ENCODE assay signal across 19 mouse cellular contexts in the genomic region with DNA sequence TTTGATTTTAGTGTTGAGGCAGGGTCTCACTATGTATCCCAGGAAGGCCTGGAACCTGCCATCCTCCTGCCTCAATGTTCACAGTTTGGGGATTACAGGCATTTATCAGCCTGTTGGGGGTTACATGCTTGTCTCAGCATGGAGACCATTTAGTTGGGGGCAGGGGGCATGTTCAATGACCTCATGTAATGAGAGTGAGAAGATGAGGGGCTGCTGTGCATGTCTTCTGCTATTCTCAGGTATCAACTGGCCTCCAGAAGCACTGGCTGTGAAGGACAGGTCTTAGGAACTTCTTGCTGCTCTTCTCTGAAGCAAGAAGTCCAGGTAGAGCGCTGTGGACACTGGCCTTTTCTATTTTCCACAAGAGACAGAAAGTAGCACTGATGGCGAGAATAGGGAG.
"Had no signal": no experiment of that assay in that cellular context is flagged by ENCODE, and none has a peak within 500 bp of the region (broad histone marks: within the 10 kb centered on the region; RNA-seq: fewer than 3 reads in every experiment).

No protein-coding gene starts in this region.

- H3K27ac ChIP-seq: limb, embryonic 10.5 days; limb, embryonic 13.5 days; liver, embryonic 12.5 days; liver, embryonic 15.5 days; lung, embryonic 15.5 days; midbrain, embryonic 10.5 days; midbrain, embryonic 13.5 days had no signal

- H3K4me3 ChIP-seq: limb, embryonic 10.5 days; limb, embryonic 13.5 days; liver, embryonic 12.5 days; liver, embryonic 15.5 days; lung, embryonic 15.5 days; megakaryocyte, embryonic 14.5 days; midbrain, embryonic 10.5 days; midbrain, embryonic 13.5 days; myocyte had no signal

- H3K4me2 ChIP-seq: limb, embryonic 13.5 days; liver, embryonic 12.5 days; liver, embryonic 15.5 days; lung, embryonic 15.5 days; midbrain, embryonic 13.5 days had no signal

- H3K36me3 ChIP-seq: limb, embryonic 10.5 days; limb, embryonic 13.5 days; liver, embryonic 12.5 days; liver, embryonic 15.5 days; lung, embryonic 15.5 days; midbrain, embryonic 10.5 days; midbrain, embryonic 13.5 days had no signal

- DNase-seq: kidney, adult 9 months; kidney, postnatal 14 days; kidney, postnatal 4 days; liver; lung, adult 18-20 months; lung, postnatal 10 days; lung, postnatal 36 days; thymus, adult 18-20 months; thymus, postnatal 36 days had no signal

- H3K27me3 ChIP-seq: limb, embryonic 13.5 days; liver, embryonic 12.5 days; liver, embryonic 15.5 days; lung, embryonic 15.5 days; megakaryocyte, embryonic 14.5 days; midbrain, embryonic 13.5 days had no signal

- H3K9ac ChIP-seq: limb, embryonic 13.5 days; liver, embryonic 12.5 days; liver, embryonic 15.5 days; lung, embryonic 15.5 days; midbrain, embryonic 13.5 days had no signal

- H3K4me1 ChIP-seq: limb, embryonic 10.5 days; limb, embryonic 13.5 days; liver, embryonic 12.5 days; liver, embryonic 15.5 days; lung, embryonic 15.5 days; megakaryocyte, embryonic 14.5 days; midbrain, embryonic 10.5 days; midbrain, embryonic 13.5 days had no signal

- H3K9me3 ChIP-seq: limb, embryonic 10.5 days; limb, embryonic 13.5 days; liver, embryonic 12.5 days; lung, embryonic 15.5 days; midbrain, embryonic 13.5 days had no signal

- ATAC-seq: liver, embryonic 12.5 days; midbrain, embryonic 13.5 days; midbrain, embryonic 16.5 days had no signal
